Mouse (Mus musculus) ES-Bruce4 (cell line): ENCODE data around the gene AC109138.7.

Source experiments
- CTCF ChIP-seq: IDR thresholded peaks from one replicate; pipeline ENCODE4 v1.8.1; 2011; ENCODE audit warnings: low read depth, low read length
- EP300 ChIP-seq: IDR thresholded peaks from 2 replicates; pipeline ENCODE4 v1.6.1; 2011; ENCODE audit warnings: low read depth, low read length; ENCODE audit not compliant: insufficient read depth

GRCm38 (mm10) chr19:4194021-4194724 is 20.0 kb upstream of the AC109138.7 start:
- TF ChIP-seq CTCF (no peak), EP300 (no peak)
